ENCODE assay signal across 17 mouse cellular contexts in genomic region chr9:67354356-67354755, GRCm38 (mm10).
"Had no signal": no experiment of that assay in that cellular context is flagged by ENCODE, and none has a peak within 500 bp of the region (broad histone marks: within the 10 kb centered on the region; RNA-seq: fewer than 3 reads in every experiment).

No protein-coding gene starts in this region.

- DNase-seq: kidney, adult 2 months; kidney, postnatal 25 days; liver; liver, embryonic 13.5 days; lung, adult 2 months; lung, postnatal 14 days; lung, postnatal 4 days; midbrain, embryonic 14.5 days; thymus, adult 18-20 months; thymus, postnatal 4 days had no signal

- H3K27ac ChIP-seq: kidney, postnatal 0 days; limb, embryonic 10.5 days; limb, embryonic 13.5 days; liver, embryonic 13.5 days; neural tube, embryonic 12.5 days; neural tube, embryonic 15.5 days had no signal

- H3K4me1 ChIP-seq: limb, embryonic 10.5 days; limb, embryonic 13.5 days; liver, embryonic 13.5 days; neural tube, embryonic 12.5 days; neural tube, embryonic 15.5 days had no signal

- H3K4me2 ChIP-seq: limb, embryonic 13.5 days; liver, embryonic 13.5 days; midbrain, embryonic 11.5 days; neural tube, embryonic 12.5 days; neural tube, embryonic 15.5 days had no signal

- ATAC-seq: intestine, postnatal 0 days had no signal

- H3K9ac ChIP-seq: limb, embryonic 13.5 days; liver, embryonic 13.5 days; neural tube, embryonic 12.5 days; neural tube, embryonic 15.5 days had no signal

- H3K4me3 ChIP-seq: limb, embryonic 10.5 days; limb, embryonic 13.5 days; liver, embryonic 13.5 days; neural tube, embryonic 12.5 days; neural tube, embryonic 15.5 days had no signal

- H3K36me3 ChIP-seq: neural tube, embryonic 12.5 days had no signal

- H3K9me3 ChIP-seq: limb, embryonic 10.5 days; liver, embryonic 13.5 days; neural tube, embryonic 12.5 days had no signal

- H3K27me3 ChIP-seq: limb, embryonic 13.5 days; liver, embryonic 13.5 days; neural tube, embryonic 12.5 days; neural tube, embryonic 15.5 days had no signal
